Mouse (Mus musculus) thymus, adult 2 months (tissue): ENCODE data around the gene Eya2. TPM values are rescaled to one million over a fixed set of nuclear protein-coding genes. Genes with fewer than 3 reads are reported as not detected.

Experiments
- DNase-seq: peaks from one replicate; pipeline ENCODE4 v3.0.0; 2021
- H3K27ac ChIP-seq: fragments of 200-500 bp; 2 replicates; pipeline ENCODE4 v1.5.1; 2012; ENCODE audit warnings: low read length, control low read depth; ENCODE audit not compliant: control insufficient read depth, insufficient read depth
- H3K27me3 ChIP-seq: fragments of 200-500 bp; 2 replicates; pipeline ENCODE4 v1.6.1; 2012; ENCODE audit warnings: mild to moderate bottlenecking, low read length, moderate library complexity, mixed read lengths; ENCODE audit not compliant: control insufficient read depth, insufficient read depth
- H3K36me3 ChIP-seq: fragments of 200-500 bp; 2 replicates; pipeline ENCODE4 v1.6.1; 2012; ENCODE audit warnings: mild to moderate bottlenecking, low read length, moderate library complexity; ENCODE audit not compliant: control insufficient read depth, insufficient read depth
- H3K4me1 ChIP-seq: fragments of 200-500 bp; replicated peaks from 2 replicates; pipeline ENCODE4 v1.6.1; 2012; ENCODE audit warnings: low read length; ENCODE audit not compliant: control insufficient read depth, insufficient read depth
- H3K4me3 ChIP-seq: fragments of 200-500 bp; 2 replicates; pipeline ENCODE4 v1.5.1; 2012; ENCODE audit warnings: mild to moderate bottlenecking, low read length, control low read depth, moderate library complexity; ENCODE audit not compliant: control insufficient read depth, insufficient read depth
- CTCF ChIP-seq: fragments of 200-500 bp; IDR thresholded peaks from 2 replicates; pipeline ENCODE4 v1.5.1; 2012; ENCODE audit warnings: mild to moderate bottlenecking, control low read depth, low read length, moderate library complexity, borderline replicate concordance; ENCODE audit not compliant: control insufficient read depth, poor library complexity, insufficient read depth; ENCODE audit errors: extremely low read depth
- POLR2A ChIP-seq: fragments of 200-500 bp; IDR thresholded peaks from 2 replicates; pipeline ENCODE4 v1.6.1; 2012; ENCODE audit warnings: mild to moderate bottlenecking, low read length, control low read depth, moderate library complexity; ENCODE audit not compliant: control insufficient read depth, poor library complexity, insufficient read depth; ENCODE audit errors: extremely low read depth
- WGBS: fragments of 180-500 bp; shearing (Covaris S2); methylation state at CpG from one replicate; pipeline ENCODE4 v1.1.7; 2018; 5-methylcytosine and 5-hydroxymethylcytosine counted together
- polyA plus RNA-seq: library from polyadenylated mRNA; depleted of rRNA; stranded (reverse); fragments of >200 nt; gene quantifications from 2 replicates; pipeline ENCODE4 v1.2.3, GENCODE M21; 2012

The Eya2 gene
- polyA plus RNA-seq, 1 experiment, result 85.9 TPM

DNA sequence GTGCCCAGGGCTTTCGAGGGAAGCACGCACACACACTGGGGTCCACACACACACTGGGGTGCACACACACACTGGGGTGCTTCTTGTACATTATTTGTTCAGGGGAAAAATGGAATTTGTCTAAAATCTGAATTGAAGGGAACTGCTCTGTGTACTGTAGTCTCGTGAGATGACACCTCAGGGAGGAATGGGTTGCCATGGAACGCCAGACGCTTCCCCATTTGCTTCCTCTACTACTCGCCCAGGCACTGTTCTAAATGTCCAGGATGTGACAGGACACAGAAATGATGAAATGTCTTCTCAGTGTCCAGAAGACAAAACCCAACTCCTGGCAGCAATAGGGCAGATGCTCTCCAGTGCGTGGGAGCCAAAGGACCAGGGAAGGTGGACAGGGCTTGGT is 37.6 kb upstream of the Eya2 start:
- no peak for DNase-seq
- H3K4me1 ChIP-seq, result no peaks in the 10 kb centered on the region
- H3K4me3 ChIP-seq, result no peak overlapping the region
- H3K27ac ChIP-seq, result no peak overlapping the region
- no peak for TF ChIP-seq CTCF
- TF ChIP-seq POLR2A, result no peak
- 89% methylated on average over 7 of the region's 7 CpGs for WGBS
- no peaks in the 10 kb centered on the region for H3K36me3 ChIP-seq
- no peaks in the 10 kb centered on the region for H3K27me3 ChIP-seq

DNA sequence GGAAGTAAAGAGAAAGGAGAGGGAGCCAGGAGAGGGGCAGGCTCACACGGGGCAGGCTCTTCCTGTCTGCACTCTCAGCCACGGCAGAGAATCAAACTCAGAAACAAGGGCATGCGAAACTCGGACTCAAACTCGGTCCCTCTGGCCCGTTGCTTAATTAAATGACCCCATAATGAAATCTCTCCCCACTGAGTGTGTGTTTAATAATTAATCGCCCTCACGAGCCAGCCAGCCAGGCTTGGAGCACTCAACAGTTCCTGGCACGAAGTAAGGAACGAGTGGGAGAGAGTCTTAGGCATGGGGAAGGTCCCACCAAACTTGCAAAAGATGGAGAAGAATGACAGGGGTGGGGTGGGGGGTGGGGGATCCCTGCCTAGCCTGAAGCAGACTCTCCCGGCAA is 35.9 kb upstream of the Eya2 start:
- no peaks in the 10 kb centered on the region for H3K36me3 ChIP-seq
- no peak overlapping the region for H3K27ac ChIP-seq
- H3K4me1 ChIP-seq, result peaks cover 8% of the 10 kb centered on the region; the same call in 1 of the 2 replicates
- peaks cover 5% of the 10 kb centered on the region; the same call in 1 of the 2 replicates for H3K27me3 ChIP-seq
- TF ChIP-seq POLR2A (no peak), CTCF (no peak)
- no peak for DNase-seq
- no peak overlapping the region for H3K4me3 ChIP-seq
- 56% methylated on average over 11 of the region's 11 CpGs for WGBS

DNA sequence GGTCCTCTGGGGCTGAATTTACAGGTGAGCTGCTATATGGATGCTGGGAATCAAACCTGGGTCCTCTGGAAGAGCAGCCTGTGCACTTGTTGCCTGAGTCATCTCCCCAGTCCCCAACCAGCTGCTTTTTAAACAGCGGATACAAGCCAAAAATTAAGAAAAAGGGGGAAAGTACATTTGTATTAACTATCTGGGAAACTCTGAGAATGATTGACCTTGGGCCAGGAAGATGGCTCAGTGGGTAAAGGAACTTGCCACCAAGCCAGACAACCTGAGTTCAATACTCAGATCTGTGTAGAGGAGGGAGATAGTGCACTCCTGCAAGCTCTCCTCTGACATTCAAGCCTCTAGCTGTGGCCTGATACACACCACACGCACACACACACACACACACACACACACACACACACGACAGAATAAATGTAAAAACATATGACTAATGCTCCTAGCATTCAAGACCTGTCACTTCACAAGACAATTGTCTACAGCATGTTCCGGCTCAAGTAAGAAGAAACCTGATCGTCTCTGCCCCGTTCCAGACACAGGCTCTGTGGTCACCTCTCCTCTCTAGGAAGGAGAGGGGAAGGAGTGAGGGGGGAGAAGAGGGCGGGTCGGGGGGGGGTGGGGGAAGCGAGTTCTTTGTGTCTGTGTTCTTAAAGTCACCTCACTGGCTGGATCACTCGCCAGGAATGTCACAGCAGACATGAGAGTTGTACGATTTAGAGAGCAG is 35.2 kb upstream of the Eya2 start:
- TF ChIP-seq POLR2A (no peak), CTCF (no peak)
- no peaks in the 10 kb centered on the region for H3K36me3 ChIP-seq
- H3K4me1 ChIP-seq, result peaks cover 8% of the 10 kb centered on the region; the same call in 1 of the 2 replicates
- no peak overlapping the region for H3K27ac ChIP-seq
- H3K27me3 ChIP-seq, result peaks cover 5% of the 10 kb centered on the region; the same call in 1 of the 2 replicates
- no peak for DNase-seq
- no peak overlapping the region for H3K4me3 ChIP-seq
- WGBS, result 24% methylated on average over 11 of the region's 11 CpGs

DNA sequence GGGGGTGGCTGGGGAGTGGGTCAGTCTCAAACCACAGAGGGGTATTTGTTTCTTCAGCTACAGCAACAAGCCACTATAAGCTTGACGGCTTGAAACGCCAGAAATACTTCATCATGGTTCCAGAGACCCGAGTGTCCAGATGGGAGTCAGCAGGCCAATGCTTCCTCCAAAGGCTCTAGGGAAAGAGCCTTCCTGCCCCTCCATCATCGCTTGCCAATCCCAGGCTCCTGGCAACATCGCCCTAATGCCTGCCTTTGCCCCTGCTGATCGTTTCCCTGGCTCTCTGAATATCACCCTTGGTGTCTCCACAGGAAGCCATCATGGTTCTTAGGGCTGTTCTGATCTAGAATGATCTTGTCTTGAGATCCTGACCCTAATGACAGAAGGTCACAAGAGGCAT is 33.0 kb upstream of the Eya2 start:
- Histone ChIP-seq H3K4me3 (no peak overlapping the region), H3K36me3 (no peaks in the 10 kb centered on the region), H3K4me1 (peaks cover 8% of the 10 kb centered on the region; the same call in 1 of the 2 replicates), H3K27me3 (peaks cover 5% of the 10 kb centered on the region; the same call in 1 of the 2 replicates), H3K27ac (no peak overlapping the region)
- WGBS, result 97% methylated on average over 6 of the region's 6 CpGs
- DNase-seq, result no peak
- TF ChIP-seq CTCF (no peak), POLR2A (no peak)

DNA sequence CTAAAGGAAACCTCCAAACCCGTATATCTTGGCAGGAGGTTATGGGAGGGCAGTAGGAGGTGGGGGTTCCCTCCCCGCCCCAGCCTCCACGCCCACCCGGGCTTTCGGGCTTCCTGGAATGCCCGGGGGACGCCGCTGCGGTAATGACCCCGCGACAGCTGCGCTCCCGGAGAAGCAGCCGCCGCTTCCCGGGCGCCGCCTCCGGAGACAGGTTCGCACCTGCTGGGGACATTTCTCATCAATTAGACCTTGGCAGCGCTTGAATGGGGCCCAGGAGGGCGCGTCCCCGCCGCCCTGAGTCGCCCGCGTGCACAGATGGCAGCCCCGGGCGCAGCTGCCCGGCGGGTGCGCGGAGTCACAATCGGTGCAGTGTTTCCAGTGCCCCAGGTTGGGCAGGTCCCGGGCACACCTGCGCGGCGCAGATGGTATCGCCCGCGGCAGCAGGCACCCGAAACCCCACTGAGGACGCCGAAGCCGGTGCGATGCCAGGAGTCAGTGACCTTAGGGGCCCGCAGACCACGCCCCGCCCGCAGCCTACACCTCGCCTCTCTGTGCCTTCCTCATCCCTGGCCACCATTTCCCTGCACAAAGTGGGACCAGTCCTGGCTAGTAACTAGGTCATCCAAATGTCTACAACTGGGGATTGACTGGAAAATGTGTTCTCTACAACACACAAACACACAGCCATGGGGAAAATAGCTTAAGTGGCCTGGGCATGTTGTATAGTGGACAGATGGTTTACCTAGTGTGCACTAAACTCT is 31.4 kb upstream of the Eya2 start:
- no peak for TF ChIP-seq POLR2A
- TF ChIP-seq CTCF, result no peak
- DNase-seq, result peak; percentile 21
- Histone ChIP-seq H3K27me3 (peaks cover 5% of the 10 kb centered on the region; the same call in 1 of the 2 replicates), H3K4me3 (no peak overlapping the region), H3K4me1 (peaks cover 8% of the 10 kb centered on the region; the same call in 1 of the 2 replicates), H3K27ac (no peak overlapping the region), H3K36me3 (no peaks in the 10 kb centered on the region)
- WGBS, result 2% methylated on average over 52 of the region's 52 CpGs

DNA sequence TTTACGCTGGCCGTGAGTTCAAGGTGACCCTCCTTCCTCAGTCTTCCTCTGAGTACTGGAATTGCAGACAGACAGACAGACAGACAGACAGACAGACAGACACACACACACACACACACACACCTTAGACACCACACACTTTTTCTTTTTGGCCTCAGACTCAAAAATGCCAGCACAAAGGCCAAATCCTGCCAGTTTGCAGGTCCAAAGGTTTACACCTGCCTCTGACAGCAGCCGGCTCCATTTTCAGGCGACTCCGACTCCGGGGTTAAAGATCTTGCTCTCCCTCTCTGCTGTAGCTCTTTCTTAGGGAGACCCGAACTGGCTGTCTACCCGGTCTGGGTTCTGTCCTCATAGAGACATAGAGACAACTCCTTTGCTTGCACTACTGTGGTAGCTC is 30.7 kb upstream of the Eya2 start:
- H3K27me3 ChIP-seq, result peaks cover 5% of the 10 kb centered on the region; the same call in 1 of the 2 replicates
- no peak for TF ChIP-seq CTCF
- TF ChIP-seq POLR2A, result no peak
- no peak for DNase-seq
- H3K27ac ChIP-seq, result no peak overlapping the region
- H3K36me3 ChIP-seq, result no peaks in the 10 kb centered on the region
- H3K4me1 ChIP-seq, result peaks cover 8% of the 10 kb centered on the region; the same call in 1 of the 2 replicates
- WGBS, result 84% methylated on average over 8 of the region's 8 CpGs
- H3K4me3 ChIP-seq, result no peak overlapping the region
